Mouse (Mus musculus): ENCODE results near the gene Ppp6r3. TPM values are rescaled to one million over a fixed set of nuclear protein-coding genes. Genes with fewer than 3 reads are reported as not detected.
A peak's percentile ranks its signal among the peaks of the same experiment; 100 is the strongest.

Gene Ppp6r3
- polyA plus RNA-seq (2015; fragmentation: Nextera tagmentation; extraction: Ambion mirVana), result 56.1 and 56.3 TPM in 2 replicates

GRCm38 (mm10) chr19:3575632-3576384, at the start of gene Ppp6r3:
Ppp6r3 (minus strand) TSS chr19:3575749.
- H3K4me3 ChIP-seq, result peak within 1 kb of the TSS; percentile 90
- H3K9ac ChIP-seq, result peak within 1 kb of the TSS; percentile 90
- no peaks in the 10 kb centered on the region for H3K36me3 ChIP-seq
- H3K9me3 ChIP-seq, result no peaks in the 10 kb centered on the region
- peaks cover 27% of the 10 kb centered on the region for H3K4me1 ChIP-seq (replicated peaks)
- H3K27ac ChIP-seq (replicated peaks), result peak within 1 kb of the TSS; percentile 95
- H3K4me2 ChIP-seq, result peak within 1 kb of the TSS; percentile 92
- H3K27me3 ChIP-seq, result no peaks in the 10 kb centered on the region
- peak; percentile 97 for ATAC-seq (ENCODE audit: low read depth)
- under 1% methylated on average over 51 of the region's 51 CpGs for WGBS

DNA sequence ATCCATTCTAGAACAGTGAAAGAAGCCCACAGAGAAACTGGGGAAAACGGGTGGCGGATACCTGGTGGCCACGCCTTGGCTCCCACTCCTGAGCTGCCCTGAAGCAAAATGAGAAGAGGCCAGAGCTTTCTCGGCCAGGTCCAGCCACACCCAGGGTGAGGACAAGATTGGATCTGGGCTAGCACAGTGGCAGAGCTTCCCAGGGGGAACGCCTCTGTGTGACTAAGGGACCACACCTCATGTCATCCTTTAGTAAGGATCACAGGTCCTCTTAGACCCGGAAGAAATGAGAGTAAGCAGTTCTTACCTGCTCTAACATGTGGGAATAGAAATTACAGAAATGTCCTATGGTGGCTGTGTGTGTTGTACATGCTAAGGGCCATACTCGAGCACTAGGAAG, 49.6 kb upstream of the Ppp6r3 start:
- no peaks in the 10 kb centered on the region for H3K27me3 ChIP-seq
- no peaks in the 10 kb centered on the region for H3K9me3 ChIP-seq
- peaks cover 20% of the 10 kb centered on the region for H3K36me3 ChIP-seq
- H3K27ac ChIP-seq (replicated peaks), result no peak overlapping the region
- H3K9ac ChIP-seq, result no peak overlapping the region
- H3K4me2 ChIP-seq, result no peak overlapping the region
- WGBS, result 93% methylated on average over 7 of the region's 7 CpGs
- no peaks in the 10 kb centered on the region for H3K4me1 ChIP-seq (replicated peaks)
- H3K4me3 ChIP-seq, result no peak overlapping the region
- no peak for ATAC-seq (ENCODE audit: low read depth)

- Histone ChIP-seq H3K9me3 (peaks cover 7% of the 10 kb centered on the region; the same call in 1 of the 2 replicates), H3K27ac (replicated peaks) (no peak overlapping the region), H3K36me3 (peaks cover 31% of the 10 kb centered on the region), H3K9ac (no peak overlapping the region), H3K4me2 (no peak overlapping the region), H3K4me3 (no peak overlapping the region), H3K27me3 (no peaks in the 10 kb centered on the region), H3K4me1 (replicated peaks) (no peaks in the 10 kb centered on the region)
- WGBS, result 70% methylated on average over 5 of the region's 5 CpGs
- ATAC-seq (ENCODE audit: low read depth), result 0 out of 2 replicates have a peak, but pooled peaks have one; percentile 50
Observed at GRCm38 (mm10) chr19:3623824-3624223, 48.3 kb upstream of the Ppp6r3 start.

- Histone ChIP-seq H3K4me1 (replicated peaks) (no peaks in the 10 kb centered on the region), H3K4me3 (no peak overlapping the region), H3K36me3 (peaks cover 31% of the 10 kb centered on the region), H3K9me3 (peaks cover 7% of the 10 kb centered on the region; the same call in 1 of the 2 replicates), H3K27ac (replicated peaks) (no peak overlapping the region), H3K9ac (no peak overlapping the region), H3K27me3 (no peaks in the 10 kb centered on the region), H3K4me2 (no peak overlapping the region)
- ATAC-seq (ENCODE audit: low read depth), result no peak
- 98% methylated on average over 4 of the region's 4 CpGs for WGBS
Observed at GRCm38 (mm10) chr19:3623294-3623693, 47.7 kb upstream of the Ppp6r3 start.

GRCm38 (mm10) chr19:3620871-3621270, 45.3 kb upstream of the Ppp6r3 start:
- no peak overlapping the region for H3K4me3 ChIP-seq
- no peak for ATAC-seq (ENCODE audit: low read depth)
- H3K27me3 ChIP-seq, result no peaks in the 10 kb centered on the region
- H3K9me3 ChIP-seq, result peaks cover 7% of the 10 kb centered on the region; the same call in 1 of the 2 replicates
- H3K9ac ChIP-seq, result no peak overlapping the region
- H3K27ac ChIP-seq (replicated peaks), result no peak overlapping the region
- no peak overlapping the region for H3K4me2 ChIP-seq
- WGBS, result 90% methylated on average over 10 of the region's 10 CpGs
- no peaks in the 10 kb centered on the region for H3K4me1 ChIP-seq (replicated peaks)
- H3K36me3 ChIP-seq, result peaks cover 28% of the 10 kb centered on the region

GRCm38 (mm10) chr19:3619359-3619758, 43.8 kb upstream of the Ppp6r3 start:
- Histone ChIP-seq H3K4me1 (replicated peaks) (no peaks in the 10 kb centered on the region), H3K9ac (no peak overlapping the region), H3K27me3 (no peaks in the 10 kb centered on the region), H3K9me3 (peaks cover 7% of the 10 kb centered on the region; the same call in 1 of the 2 replicates), H3K36me3 (peaks cover 37% of the 10 kb centered on the region), H3K4me2 (no peak overlapping the region), H3K4me3 (no peak overlapping the region), H3K27ac (replicated peaks) (no peak overlapping the region)
- WGBS, result 90% methylated on average over 2 of the region's 2 CpGs
- ATAC-seq (ENCODE audit: low read depth), result no peak

- Histone ChIP-seq H3K9ac (no peak overlapping the region), H3K27me3 (no peaks in the 10 kb centered on the region), H3K9me3 (no peaks in the 10 kb centered on the region), H3K4me1 (replicated peaks) (no peaks in the 10 kb centered on the region), H3K4me3 (no peak overlapping the region), H3K36me3 (peaks cover 23% of the 10 kb centered on the region), H3K27ac (replicated peaks) (no peak overlapping the region), H3K4me2 (no peak overlapping the region)
- WGBS, result 96% methylated on average over 10 of the region's 10 CpGs
- ATAC-seq (ENCODE audit: low read depth), result no peak
Observed at GRCm38 (mm10) chr19:3613991-3614390, 38.4 kb upstream of the Ppp6r3 start.

GRCm38 (mm10) chr19:3612534-3613273, 37.2 kb upstream of the Ppp6r3 start:
- ATAC-seq (ENCODE audit: low read depth), result no peak
- WGBS, result 93% methylated on average over 4 of the region's 4 CpGs
- Histone ChIP-seq H3K4me2 (no peak overlapping the region), H3K4me3 (no peak overlapping the region), H3K27me3 (no peaks in the 10 kb centered on the region), H3K4me1 (replicated peaks) (no peaks in the 10 kb centered on the region), H3K36me3 (peaks cover 23% of the 10 kb centered on the region), H3K9ac (no peak overlapping the region), H3K27ac (replicated peaks) (no peak overlapping the region), H3K9me3 (no peaks in the 10 kb centered on the region)

GRCm38 (mm10) chr19:3611730-3612129, 36.2 kb upstream of the Ppp6r3 start:
- Histone ChIP-seq H3K9me3 (no peaks in the 10 kb centered on the region), H3K27me3 (no peaks in the 10 kb centered on the region), H3K4me2 (no peak overlapping the region), H3K4me3 (no peak overlapping the region), H3K4me1 (replicated peaks) (no peaks in the 10 kb centered on the region), H3K9ac (no peak overlapping the region), H3K27ac (replicated peaks) (no peak overlapping the region), H3K36me3 (peaks cover 23% of the 10 kb centered on the region)
- 93% methylated on average over 8 of the region's 8 CpGs for WGBS
- no peak for ATAC-seq (ENCODE audit: low read depth)

DNA sequence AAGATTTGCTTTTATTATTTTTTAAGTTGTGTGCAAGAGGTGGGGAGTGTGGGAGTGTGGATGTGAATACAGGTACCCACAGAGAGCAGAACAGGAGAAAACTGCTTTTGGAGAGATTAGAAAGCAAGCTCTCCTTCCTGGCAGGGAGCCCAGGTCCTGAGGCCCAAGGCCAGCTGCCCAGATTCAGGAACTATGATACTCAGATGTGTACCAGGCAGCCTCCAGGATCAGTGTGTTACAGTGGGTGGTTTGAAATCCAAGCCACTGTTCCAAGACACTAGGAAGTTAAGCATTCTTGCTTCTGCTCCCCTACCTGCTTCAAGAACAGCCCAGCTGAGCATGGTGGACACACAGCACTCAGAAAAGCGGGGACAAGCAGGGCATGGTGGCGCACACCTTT, 35.3 kb upstream of the Ppp6r3 start:
- no peaks in the 10 kb centered on the region for H3K9me3 ChIP-seq
- H3K4me1 ChIP-seq (replicated peaks), result no peaks in the 10 kb centered on the region
- ATAC-seq (ENCODE audit: low read depth), result no peak
- H3K4me3 ChIP-seq, result no peak overlapping the region
- WGBS, result 97% methylated on average over 2 of the region's 2 CpGs
- peaks cover 23% of the 10 kb centered on the region for H3K36me3 ChIP-seq
- no peak overlapping the region for H3K9ac ChIP-seq
- no peak overlapping the region for H3K4me2 ChIP-seq
- H3K27me3 ChIP-seq, result no peaks in the 10 kb centered on the region
- no peak overlapping the region for H3K27ac ChIP-seq (replicated peaks)

DNA sequence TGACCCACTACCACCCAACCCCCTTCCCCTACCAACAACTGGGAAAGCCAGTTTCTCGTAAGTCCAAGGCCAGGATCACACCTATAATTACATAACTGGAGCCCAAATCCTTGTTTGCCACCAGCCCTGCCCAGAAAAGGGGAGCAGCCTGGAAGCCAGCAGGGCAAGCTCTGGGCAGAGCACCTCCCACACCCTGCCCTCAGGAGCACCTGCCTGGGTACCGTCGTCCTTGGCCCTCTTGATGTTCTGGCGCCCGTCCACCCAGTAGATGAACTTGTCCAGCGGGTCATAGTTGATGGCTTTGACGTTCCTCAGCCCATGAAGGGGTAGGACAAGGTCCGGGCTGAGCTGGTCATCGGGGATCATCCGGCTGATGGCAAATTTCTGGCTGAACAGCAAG, 34.3 kb upstream of the Ppp6r3 start:
- no peak overlapping the region for H3K27ac ChIP-seq (replicated peaks)
- H3K9me3 ChIP-seq, result no peaks in the 10 kb centered on the region
- ATAC-seq (ENCODE audit: low read depth), result no peak
- no peaks in the 10 kb centered on the region for H3K27me3 ChIP-seq
- H3K4me3 ChIP-seq, result no peak overlapping the region
- 92% methylated on average over 10 of the region's 10 CpGs for WGBS
- peaks cover 17% of the 10 kb centered on the region for H3K36me3 ChIP-seq
- no peaks in the 10 kb centered on the region for H3K4me1 ChIP-seq (replicated peaks)
- H3K9ac ChIP-seq, result no peak overlapping the region
- no peak overlapping the region for H3K4me2 ChIP-seq

DNA sequence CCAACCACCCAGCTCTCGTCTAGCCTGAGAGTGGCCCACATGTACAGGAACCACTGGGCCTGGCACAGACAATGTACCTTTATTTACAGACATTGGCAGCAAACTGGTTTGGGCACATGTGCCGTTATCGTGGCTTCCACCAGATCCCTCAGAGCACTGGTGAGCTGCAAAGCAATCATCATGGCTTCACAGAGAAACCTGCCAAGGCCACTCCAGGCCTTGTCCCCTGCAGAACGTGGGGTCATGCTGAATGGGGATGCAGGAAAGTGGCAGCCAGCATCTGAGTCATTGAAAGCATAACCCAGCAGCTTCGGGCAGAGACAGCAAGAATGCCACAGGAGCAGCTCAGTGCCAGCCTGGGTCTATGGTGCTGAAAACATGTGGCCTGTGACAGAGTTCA, 18.8 kb upstream of the Ppp6r3 start:
- Histone ChIP-seq H3K4me2 (no peak overlapping the region), H3K9ac (no peak overlapping the region), H3K36me3 (peaks cover 49% of the 10 kb centered on the region), H3K4me1 (replicated peaks) (no peaks in the 10 kb centered on the region), H3K27me3 (no peaks in the 10 kb centered on the region), H3K27ac (replicated peaks) (no peak overlapping the region), H3K9me3 (no peaks in the 10 kb centered on the region), H3K4me3 (no peak overlapping the region)
- 91% methylated on average over 5 of the region's 5 CpGs for WGBS
- ATAC-seq (ENCODE audit: low read depth), result no peak
